Mouse (Mus musculus): ENCODE results near the gene Hist4h4. TPM values are rescaled to one million over a fixed set of nuclear protein-coding genes. Genes with fewer than 3 reads are reported as not detected.

Gene Hist4h4
- 14.3 and 32.2 TPM in 2 replicates for total RNA-seq (2017)

DNA sequence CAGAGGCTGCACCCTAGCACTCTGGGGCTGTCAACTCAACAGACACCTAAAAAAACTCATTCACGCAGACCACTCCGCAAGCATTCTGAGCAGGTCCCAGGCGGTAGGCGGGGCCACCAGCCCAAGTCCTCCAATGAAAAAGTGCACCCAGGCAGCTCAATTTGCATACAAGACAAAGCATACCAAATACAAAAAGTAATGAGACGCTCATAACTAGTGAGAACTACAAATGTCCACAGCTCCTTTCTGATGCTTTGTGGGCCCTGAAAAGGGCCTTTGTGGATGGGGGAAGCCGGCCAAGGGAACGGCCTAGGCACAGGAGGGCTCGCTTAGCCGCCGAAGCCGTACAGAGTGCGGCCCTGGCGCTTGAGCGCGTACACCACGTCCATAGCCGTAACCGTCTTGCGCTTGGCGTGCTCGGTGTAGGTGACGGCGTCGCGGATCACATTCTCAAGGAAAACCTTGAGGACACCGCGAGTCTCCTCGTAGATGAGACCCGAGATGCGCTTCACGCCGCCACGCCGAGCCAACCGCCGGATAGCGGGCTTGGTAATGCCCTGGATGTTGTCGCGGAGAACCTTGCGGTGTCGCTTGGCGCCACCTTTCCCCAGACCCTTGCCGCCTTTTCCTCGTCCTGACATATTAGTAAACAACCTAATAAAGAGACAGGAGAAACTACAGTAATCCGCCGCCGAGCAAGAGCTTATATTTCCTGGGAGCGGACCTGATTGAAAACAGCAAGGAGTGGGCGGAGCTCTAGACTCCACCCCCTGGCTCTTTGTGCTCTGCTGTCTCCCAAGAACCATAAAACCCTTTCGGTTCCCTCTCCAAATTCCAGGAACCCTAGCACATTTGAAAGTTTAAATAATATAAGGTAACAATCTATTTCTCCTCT is at the start of gene Hist4h4:
Gene Hist4h4 (minus strand): TSS at position 677 of the 895 bp plus-strand sequence.
- peak; percentile 65 to 70 for ATAC-seq (replicated peaks in 1 of 2; ENCODE audit: insufficient read depth in 1 of 2, low FRiP score in 2 of 2, low TSS enrichment in 1 of 2, low read depth in 1 of 2, poor library complexity in 2 of 2, severe bottlenecking in 2 of 2)

DNA sequence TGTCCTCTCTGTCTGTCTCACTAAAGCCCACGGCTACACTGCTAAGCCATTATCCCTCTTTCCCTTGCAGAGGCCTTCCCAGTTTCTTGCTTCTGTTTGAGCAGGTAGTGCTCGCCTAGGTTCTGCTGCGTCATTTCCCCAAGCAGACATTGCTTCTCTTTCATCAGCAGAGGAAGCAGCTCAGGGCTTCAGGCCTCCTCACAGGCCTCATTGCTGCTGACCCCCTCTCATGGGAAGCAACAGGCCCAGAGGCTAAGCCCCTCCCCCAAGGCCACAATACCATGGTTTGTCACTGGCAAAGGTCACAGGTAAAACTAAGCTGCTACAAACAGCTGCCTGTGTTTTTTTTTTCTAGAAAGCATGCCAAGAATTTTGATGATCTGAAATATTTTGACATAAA is 48.5 kb upstream of the Hist4h4 start:
- ATAC-seq (replicated peaks in 1 of 2; ENCODE audit: insufficient read depth in 1 of 2, low FRiP score in 2 of 2, low TSS enrichment in 1 of 2, low read depth in 1 of 2, poor library complexity in 2 of 2, severe bottlenecking in 2 of 2) = peak in 1 of 2 experiments; percentile 27; a peak in 1 of 4 replicates

DNA sequence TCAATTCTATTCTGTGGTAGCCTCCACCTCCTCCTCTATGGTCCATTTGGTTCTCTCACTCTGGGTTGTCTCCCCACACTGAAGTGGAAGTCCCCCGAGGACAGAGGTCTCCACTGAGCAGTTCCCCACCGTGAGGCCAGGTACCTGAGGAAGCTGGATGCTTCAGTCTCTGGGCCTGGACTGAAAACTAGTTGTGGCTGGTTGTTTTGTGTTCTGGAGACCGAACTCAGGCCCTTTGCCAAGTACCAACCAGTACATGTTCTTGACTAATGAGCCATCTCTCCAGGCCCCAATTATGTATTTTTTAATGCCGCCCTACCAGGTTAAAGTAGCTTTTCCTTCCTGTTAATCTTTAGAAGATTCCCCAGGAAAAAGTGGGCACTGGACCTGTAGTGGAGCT is 48.1 kb upstream of the Hist4h4 start:
- ATAC-seq (replicated peaks in 1 of 2; ENCODE audit: insufficient read depth in 1 of 2, low FRiP score in 2 of 2, low TSS enrichment in 1 of 2, low read depth in 1 of 2, poor library complexity in 2 of 2, severe bottlenecking in 2 of 2) = no peak

GRCm38 (mm10) chr6:136850267-136850666 is 46.1 kb upstream of the Hist4h4 start:
- ATAC-seq (replicated peaks in 1 of 2; ENCODE audit: insufficient read depth in 1 of 2, low FRiP score in 2 of 2, low TSS enrichment in 1 of 2, low read depth in 1 of 2, poor library complexity in 2 of 2, severe bottlenecking in 2 of 2) = no peak

- no peak for ATAC-seq (replicated peaks in 1 of 2; ENCODE audit: insufficient read depth in 1 of 2, low FRiP score in 2 of 2, low TSS enrichment in 1 of 2, low read depth in 1 of 2, poor library complexity in 2 of 2, severe bottlenecking in 2 of 2)
These were observed 44.8 kb upstream of the Hist4h4 start for GRCm38 (mm10) chr6:136848971-136849370.

- no peak; a peak in 1 of 4 replicates for ATAC-seq (replicated peaks in 1 of 2; ENCODE audit: insufficient read depth in 1 of 2, low FRiP score in 2 of 2, low TSS enrichment in 1 of 2, low read depth in 1 of 2, poor library complexity in 2 of 2, severe bottlenecking in 2 of 2)
These were observed 44.2 kb upstream of the Hist4h4 start for GRCm38 (mm10) chr6:136848399-136848798.

- peak; percentile 67 to 73 for ATAC-seq (replicated peaks in 1 of 2; ENCODE audit: insufficient read depth in 1 of 2, low FRiP score in 2 of 2, low TSS enrichment in 1 of 2, low read depth in 1 of 2, poor library complexity in 2 of 2, severe bottlenecking in 2 of 2)
These were observed 43.6 kb upstream of the Hist4h4 start for GRCm38 (mm10) chr6:136847790-136848189.

- no peak for ATAC-seq (replicated peaks in 1 of 2; ENCODE audit: insufficient read depth in 1 of 2, low FRiP score in 2 of 2, low TSS enrichment in 1 of 2, low read depth in 1 of 2, poor library complexity in 2 of 2, severe bottlenecking in 2 of 2)
These were observed 43.1 kb upstream of the Hist4h4 start for GRCm38 (mm10) chr6:136847267-136847666.

DNA sequence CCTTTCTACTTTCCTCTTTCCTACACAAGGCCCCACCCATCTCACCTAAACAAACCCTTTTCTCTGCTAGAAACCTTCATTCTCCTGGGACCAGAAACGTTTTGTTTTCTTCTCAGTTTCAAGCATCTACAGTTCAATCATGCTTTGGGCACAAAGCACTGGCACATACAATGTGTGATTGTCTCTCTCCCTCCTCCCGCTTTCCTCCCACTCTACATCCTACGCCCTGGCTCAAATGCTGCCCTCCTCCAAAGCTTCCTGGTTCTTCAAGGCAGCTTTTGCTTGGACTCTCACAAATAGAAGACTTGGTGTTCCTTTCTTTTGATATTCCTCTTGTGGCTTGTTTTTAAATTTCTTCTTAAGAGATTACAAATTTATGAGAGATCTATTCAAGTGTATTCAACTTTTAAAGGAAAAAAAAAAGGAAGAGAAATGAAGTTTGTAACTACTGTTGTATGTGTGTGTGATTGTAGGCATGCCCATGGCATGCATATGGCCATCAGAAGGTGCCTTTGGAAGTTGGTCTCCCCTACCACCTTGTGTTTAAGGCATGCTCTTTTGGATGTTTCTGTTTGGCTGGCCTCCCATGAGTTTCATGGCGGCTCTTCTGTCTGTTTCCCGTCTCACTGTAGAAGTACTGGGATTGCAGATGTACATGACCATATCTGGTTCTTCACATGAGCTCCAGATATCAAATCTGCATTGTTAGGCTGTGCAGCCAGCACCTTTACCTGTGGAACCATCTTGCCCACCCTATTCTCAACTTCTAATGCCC is 41.7 kb upstream of the Hist4h4 start:
- no peak for ATAC-seq (replicated peaks in 1 of 2; ENCODE audit: insufficient read depth in 1 of 2, low FRiP score in 2 of 2, low TSS enrichment in 1 of 2, low read depth in 1 of 2, poor library complexity in 2 of 2, severe bottlenecking in 2 of 2)

DNA sequence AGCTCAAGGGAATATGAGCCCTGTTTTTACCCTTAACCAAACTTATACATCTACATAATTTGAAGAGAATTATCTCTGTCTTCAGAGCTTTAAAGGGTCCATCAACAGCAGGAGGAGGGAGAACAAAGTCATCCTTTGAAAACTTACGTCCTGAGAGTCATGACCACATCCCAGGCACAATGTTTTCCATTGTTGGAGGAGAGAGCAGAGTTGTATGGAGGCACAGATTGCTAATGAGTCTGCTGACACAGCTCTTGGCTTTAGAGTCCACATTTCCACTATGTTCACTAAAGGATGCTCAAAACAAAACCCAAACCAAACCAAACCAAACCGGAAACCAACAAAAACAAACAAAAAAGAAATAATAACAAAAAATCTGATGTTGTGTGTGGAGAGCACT is 40.7 kb upstream of the Hist4h4 start:
- ATAC-seq (replicated peaks in 1 of 2; ENCODE audit: insufficient read depth in 1 of 2, low FRiP score in 2 of 2, low TSS enrichment in 1 of 2, low read depth in 1 of 2, poor library complexity in 2 of 2, severe bottlenecking in 2 of 2) = no peak

GRCm38 (mm10) chr6:136837323-136837722 is 33.1 kb upstream of the Hist4h4 start:
- no peak for ATAC-seq (replicated peaks in 1 of 2; ENCODE audit: insufficient read depth in 1 of 2, low FRiP score in 2 of 2, low TSS enrichment in 1 of 2, low read depth in 1 of 2, poor library complexity in 2 of 2, severe bottlenecking in 2 of 2)

GRCm38 (mm10) chr6:136835352-136835751 is 31.1 kb upstream of the Hist4h4 start, which contains the start of gene Smco3:
TSS of gene Smco3 (minus strand) at chr6:136835452.
- ATAC-seq (replicated peaks in 1 of 2; ENCODE audit: insufficient read depth in 1 of 2, low FRiP score in 2 of 2, low TSS enrichment in 1 of 2, low read depth in 1 of 2, poor library complexity in 2 of 2, severe bottlenecking in 2 of 2) = no peak

DNA sequence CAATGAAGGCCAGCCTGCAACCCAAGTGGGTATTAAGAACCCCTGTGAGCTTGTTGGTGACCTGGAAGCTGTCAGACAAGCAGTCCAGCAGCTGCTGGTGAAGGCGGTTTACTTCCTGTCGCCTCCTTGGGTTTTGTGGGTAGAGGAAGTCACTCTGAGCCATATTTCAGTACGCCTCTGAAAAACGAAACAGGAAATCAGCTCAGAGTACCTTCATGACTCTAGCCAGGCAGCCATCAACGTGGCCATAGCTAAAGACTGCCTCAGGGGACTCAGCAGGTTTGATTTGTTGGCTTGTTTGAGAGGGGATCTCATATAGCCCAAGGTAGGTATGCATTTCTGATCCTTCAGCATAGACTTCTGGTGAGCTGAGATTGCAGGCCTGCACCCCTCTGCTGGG is 27.5 kb upstream of the Hist4h4 start:
- no peak for ATAC-seq (replicated peaks in 1 of 2; ENCODE audit: insufficient read depth in 1 of 2, low FRiP score in 2 of 2, low TSS enrichment in 1 of 2, low read depth in 1 of 2, poor library complexity in 2 of 2, severe bottlenecking in 2 of 2)

GRCm38 (mm10) chr6:136828681-136829080 is 24.5 kb upstream of the Hist4h4 start:
- no peak for ATAC-seq (replicated peaks in 1 of 2; ENCODE audit: insufficient read depth in 1 of 2, low FRiP score in 2 of 2, low TSS enrichment in 1 of 2, low read depth in 1 of 2, poor library complexity in 2 of 2, severe bottlenecking in 2 of 2)

- ATAC-seq (replicated peaks in 1 of 2; ENCODE audit: insufficient read depth in 1 of 2, low FRiP score in 2 of 2, low TSS enrichment in 1 of 2, low read depth in 1 of 2, poor library complexity in 2 of 2, severe bottlenecking in 2 of 2) = peak; percentile 99 to 100
These were observed 23.8 kb upstream of the Hist4h4 start, which contains the start of gene Wbp11 for GRCm38 (mm10) chr6:136827881-136828561. TSS of gene Wbp11 (minus strand) at chr6:136828233.

DNA sequence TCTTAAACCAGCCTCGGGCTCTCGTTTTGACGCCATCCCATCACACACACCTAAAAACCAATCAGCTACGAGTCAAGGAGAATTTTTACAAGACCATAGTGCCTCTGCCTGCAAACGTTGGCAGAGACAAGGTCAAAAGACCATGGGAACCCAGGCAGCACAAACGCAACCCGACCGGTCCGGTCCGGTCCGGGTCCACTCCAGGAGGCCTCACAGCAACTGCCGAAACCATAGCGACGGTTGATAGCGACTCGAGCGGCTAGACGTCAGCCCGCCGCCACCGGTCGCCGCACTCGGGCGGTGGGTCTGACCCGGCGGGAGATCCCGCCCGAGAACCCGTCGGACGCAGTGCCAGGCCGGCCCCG is 23.3 kb upstream of the Hist4h4 start, which contains the start of gene BC049715:
Gene BC049715 (plus strand): TSS at position 111 of the 365 bp plus-strand sequence.
- ATAC-seq (replicated peaks in 1 of 2; ENCODE audit: insufficient read depth in 1 of 2, low FRiP score in 2 of 2, low TSS enrichment in 1 of 2, low read depth in 1 of 2, poor library complexity in 2 of 2, severe bottlenecking in 2 of 2) = 0 out of 4 replicates have a peak, but pooled peaks of 1 of the 2 experiments have one; percentile 0

DNA sequence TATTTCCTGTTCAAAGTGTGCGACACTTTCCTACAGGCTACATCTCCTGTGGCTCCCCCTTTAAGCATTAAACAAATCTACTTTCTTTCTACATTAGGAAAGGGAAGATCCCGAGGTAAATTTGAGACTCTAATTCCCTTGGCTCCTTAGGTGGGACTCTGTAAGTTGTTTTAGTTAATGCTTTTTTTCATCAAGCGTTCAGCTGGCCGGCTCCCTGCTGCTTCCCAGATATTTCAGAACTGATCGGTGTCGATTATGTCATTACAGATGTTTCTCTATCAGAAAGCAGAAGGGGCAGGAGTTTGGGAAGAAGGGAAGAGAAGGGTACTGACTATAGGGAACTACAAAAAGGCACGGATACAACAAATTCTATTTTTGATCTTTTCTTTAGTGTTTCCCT is 22.9 kb upstream of the Hist4h4 start:
- no peak for ATAC-seq (replicated peaks in 1 of 2; ENCODE audit: insufficient read depth in 1 of 2, low FRiP score in 2 of 2, low TSS enrichment in 1 of 2, low read depth in 1 of 2, poor library complexity in 2 of 2, severe bottlenecking in 2 of 2)

All from hematopoietic stem cell, adult 5-6 weeks (primary cell).